Mouse (Mus musculus): ENCODE results near the gene Rpl37.

Rpl37 gene

GRCm38 (mm10) chr15:5116270-5117030 is at the start of gene Rpl37:
Gene Rpl37, plus strand, starts transcription at chr15:5116645.
- peak; percentile 97 to 98 for DNase-seq

- DNase-seq, result no peak
Measured at GRCm38 (mm10) chr15:5068801-5069518, 47.5 kb upstream of the Rpl37 start.

- no peak for DNase-seq
Measured at GRCm38 (mm10) chr15:5081235-5081634, 35.2 kb upstream of the Rpl37 start.

- DNase-seq, result no peak
Measured at GRCm38 (mm10) chr15:5086162-5086561, 30.3 kb upstream of the Rpl37 start.

GRCm38 (mm10) chr15:5088850-5089608 is 27.4 kb upstream of the Rpl37 start:
- no peak for DNase-seq

- DNase-seq, result no peak
Measured at GRCm38 (mm10) chr15:5090131-5090530, 26.3 kb upstream of the Rpl37 start.

- DNase-seq, result no peak
Measured at GRCm38 (mm10) chr15:5095534-5096301, 20.7 kb upstream of the Rpl37 start.

GRCm38 (mm10) chr15:5097376-5097775 is 19.1 kb upstream of the Rpl37 start:
- DNase-seq, result no peak

GRCm38 (mm10) chr15:5102312-5102711 is 14.1 kb upstream of the Rpl37 start:
- DNase-seq, result no peak

GRCm38 (mm10) chr15:5105891-5106290 is 10.6 kb upstream of the Rpl37 start:
- no peak for DNase-seq

- no peak for DNase-seq
Measured at GRCm38 (mm10) chr15:5106293-5106692, 10.2 kb upstream of the Rpl37 start.

- DNase-seq, result peak; percentile 36 to 44
Measured at GRCm38 (mm10) chr15:5107686-5108654, 8.5 kb upstream of the Rpl37 start, which contains the start of gene Card6. Gene Card6, minus strand, starts transcription at chr15:5108539.

GRCm38 (mm10) chr15:5108655-5109040 is 7.8 kb upstream of the Rpl37 start:
- no peak for DNase-seq

- DNase-seq, result no peak
Measured at GRCm38 (mm10) chr15:5112651-5113050, 3.8 kb upstream of the Rpl37 start.

GRCm38 (mm10) chr15:5115173-5115572 is 1.3 kb upstream of the Rpl37 start:
- no peak for DNase-seq

GRCm38 (mm10) chr15:5117031-5117601 is 671 bp downstream of the Rpl37 start:
- DNase-seq, result peak in 1 of 2 experiments; percentile 31

GRCm38 (mm10) chr15:5118626-5119025 is 2.2 kb downstream of the Rpl37 start:
- no peak for DNase-seq

GRCm38 (mm10) chr15:5119192-5119591 is 2.7 kb downstream of the Rpl37 start:
- no peak for DNase-seq

- DNase-seq, result no peak
Measured at GRCm38 (mm10) chr15:5119707-5120106, 3.3 kb downstream of the Rpl37 start.

- no peak for DNase-seq
Measured at GRCm38 (mm10) chr15:5121535-5122313, 5.3 kb downstream of the Rpl37 start.

All from spleen, adult 18-20 months (tissue).